Mouse (Mus musculus) left cerebral cortex, postnatal 36 days (tissue): ENCODE data around the gene Copz1. TPM values are rescaled to one million over a fixed set of nuclear protein-coding genes. Genes with fewer than 3 reads are reported as not detected.
"Not testable (repeated sequence)": the region's sequence is repeated elsewhere in the genome, so short reads cannot be mapped to it uniquely, and the experiment has no call there.

Experiments
- DNase-seq, 2 experiments: peaks; one replicate each; pipeline ENCODE4 v3.0.0; 2021 to 2022; ENCODE audit warnings: low spot score in 2 of 2, mixed read lengths in 1 of 2
- intact Hi-C: fragments of 180-260 bp; cut with DNase I; formaldehyde crosslinking; loops from one replicate; pipeline ENCODE4 v1.15.1; 2025
- total RNA-seq, 2 experiments: library from RNA; stranded (reverse); gene quantifications; 2 replicates each; pipeline ENCODE4 v1.2.3; 2021

The Copz1 gene
- total RNA-seq, result 10 to 100 TPM; 87.8 to 95.9 TPM

GRCm38 (mm10) chr15:103272419-103273279 lies at the start of gene Copz1:
TSS of gene Copz1 (plus strand) at chr15:103272714.
- DNase-seq, result peak; percentile 95 to 97
- intact Hi-C loops, result loop anchor here (2.0 to 5.0 kb wide), 2 partner anchors 32 to 35 kb away; partner anchors contain the start of gene Hnrnpa1

- no peak for DNase-seq
- intact Hi-C loops, result no loop called here
These were observed 48.4 kb upstream of the Copz1 start for GRCm38 (mm10) chr15:103224161-103224560.

GRCm38 (mm10) chr15:103227022-103227421 lies 45.5 kb upstream of the Copz1 start:
- DNase-seq, result no peak
- intact Hi-C loops, result no loop called here

GRCm38 (mm10) chr15:103227572-103227971 lies 44.9 kb upstream of the Copz1 start:
- intact Hi-C loops, result no loop called here

GRCm38 (mm10) chr15:103228904-103229303 lies 43.6 kb upstream of the Copz1 start:
- intact Hi-C loops, result no loop called here
- no peak for DNase-seq

More at GRCm38 (mm10) chr15:103227572-103227971, 44.9 kb upstream of the Copz1 start:
- no peak for DNase-seq

- DNase-seq, result no peak
- intact Hi-C loops, result no loop called here
These were observed 39.4 kb upstream of the Copz1 start for GRCm38 (mm10) chr15:103233119-103233518.

- DNase-seq, result no peak
- intact Hi-C loops, result no loop called here
These were observed 35.2 kb upstream of the Copz1 start for GRCm38 (mm10) chr15:103237295-103237694.

GRCm38 (mm10) chr15:103239130-103239684 lies 33.3 kb upstream of the Copz1 start:
- DNase-seq, result peak; percentile 91
- intact Hi-C loops, result no loop called here

- peak; percentile 99 for DNase-seq
- intact Hi-C loops, result loop anchor here (2.0 to 5.0 kb wide), 2 partner anchors 33 to 37 kb away; partner anchors contain the start of gene Copz1
These were observed 32.8 kb upstream of the Copz1 start, which contains the start of gene Cbx5 for GRCm38 (mm10) chr15:103239685-103240159. TSS of gene Cbx5 (minus strand) at chr15:103239816.

- intact Hi-C loops, result loop anchor here (2.0 to 5.0 kb wide), 2 partner anchors 32 to 38 kb away; partner anchors contain the start of gene Copz1
- DNase-seq, result peak; percentile 91 to 93
These were observed 32.1 kb upstream of the Copz1 start, which contains the start of gene Hnrnpa1 for GRCm38 (mm10) chr15:103240160-103241028. TSS of gene Hnrnpa1 (plus strand) at chr15:103240432.

GRCm38 (mm10) chr15:103241071-103242018 lies 31.2 kb upstream of the Copz1 start:
- intact Hi-C loops, result loop anchor here (2.0 to 5.0 kb wide), 2 partner anchors 31 to 39 kb away; partner anchors contain the start of gene Copz1
- DNase-seq, result not testable (repeated sequence)

GRCm38 (mm10) chr15:103242885-103243284 lies 29.6 kb upstream of the Copz1 start:
- intact Hi-C loops, result loop anchor here (5.0 kb wide), 1 partner anchor 41 kb away; no protein-coding TSS in a partner anchor
- DNase-seq, result no peak

GRCm38 (mm10) chr15:103245616-103246015 lies 26.9 kb upstream of the Copz1 start:
- DNase-seq, result no peak
- intact Hi-C loops, result no loop called here

GRCm38 (mm10) chr15:103247078-103247781 lies 25.3 kb upstream of the Copz1 start:
- no peak for DNase-seq
- intact Hi-C loops, result no loop called here

- DNase-seq, result no peak
- intact Hi-C loops, result loop anchor here (2.0 kb wide), 1 partner anchor 59 kb away; no protein-coding TSS in a partner anchor
These were observed 24.6 kb upstream of the Copz1 start for GRCm38 (mm10) chr15:103247782-103248400.

- intact Hi-C loops, result loop anchor here (2.0 kb wide), 1 partner anchor 58 kb away; no protein-coding TSS in a partner anchor
These were observed 23.9 kb upstream of the Copz1 start for GRCm38 (mm10) chr15:103248401-103249313.

More at GRCm38 (mm10) chr15:103248401-103249313, 23.9 kb upstream of the Copz1 start:
- no peak for DNase-seq
